Mouse (Mus musculus) MEL (cell line): ENCODE measurements around the gene Eef1a2.

Experiments
- CHD1 ChIP-seq: IDR thresholded peaks from 2 replicates; pipeline ENCODE4 v1.6.1; 2012; ENCODE audit warnings: low read depth, mild to moderate bottlenecking, inconsistent platforms, low read length, improper control_type of control experiment
- CHD2 ChIP-seq: IDR thresholded peaks from 2 replicates; pipeline ENCODE4 v1.6.1; 2011; ENCODE audit warnings: low read length, improper control_type of control experiment
- CTCF ChIP-seq, 3 experiments: IDR thresholded peaks in 2 of 3; conservative IDR thresholded peaks in 1 of 3; 2 replicates each; pipeline ENCODE4 v1.5.1; 2011 to 2012; ENCODE audit warnings: low read length in 3 of 3, low read depth in 2 of 3, mild to moderate bottlenecking in 2 of 3, improper control_type of control experiment in 1 of 3, inconsistent platforms in 1 of 3, mixed read lengths in 1 of 3, moderate library complexity in 1 of 3; ENCODE audit not compliant: control insufficient read depth in 1 of 3, insufficient read depth in 1 of 3, poor library complexity in 1 of 3, severe bottlenecking in 1 of 3
- EP300 ChIP-seq, 2 experiments: IDR thresholded peaks; 2 replicates each; pipeline ENCODE4 v1.6.1; 2011; ENCODE audit warnings: improper control_type of control experiment in 2 of 2, low read length in 2 of 2, low read depth in 1 of 2, mild to moderate bottlenecking in 1 of 2
- KAT2A ChIP-seq: conservative IDR thresholded peaks from 2 replicates; pipeline ENCODE4 v1.6.1; 2012; ENCODE audit warnings: low read depth, low read length, improper control_type of control experiment, inconsistent platforms
- MXI1 ChIP-seq: IDR thresholded peaks from 2 replicates; pipeline ENCODE4 v1.6.1; 2011; ENCODE audit warnings: mild to moderate bottlenecking, low read depth, low read length, improper control_type of control experiment
- POLR2A ChIP-seq, 2 experiments: IDR thresholded peaks; 2 replicates each; pipeline ENCODE4 v1.6.1; 2011 to 2012; ENCODE audit warnings: low read length in 2 of 2, mild to moderate bottlenecking in 2 of 2, control low read depth in 1 of 2, improper control_type of control experiment in 1 of 2, low read depth in 1 of 2, moderate library complexity in 1 of 2; ENCODE audit not compliant: control insufficient read depth in 1 of 2, insufficient read depth in 1 of 2, poor library complexity in 1 of 2
- POLR2AphosphoS5 ChIP-seq: IDR thresholded peaks from 2 replicates; pipeline ENCODE4 v1.6.1; 2012; ENCODE audit warnings: low read depth, borderline replicate concordance, mild to moderate bottlenecking, inconsistent platforms, low read length, moderate library complexity, mixed read lengths
- ZC3H11A ChIP-seq: IDR thresholded peaks from 2 replicates; pipeline ENCODE4 v1.6.1; 2012; ENCODE audit warnings: low read depth, mild to moderate bottlenecking, inconsistent platforms, low read length, improper control_type of control experiment
- ZNF384 ChIP-seq: IDR thresholded peaks from 2 replicates; pipeline ENCODE4 v1.6.1; 2012; ENCODE audit warnings: low read depth, mild to moderate bottlenecking, inconsistent platforms, low read length, improper control_type of control experiment

DNA sequence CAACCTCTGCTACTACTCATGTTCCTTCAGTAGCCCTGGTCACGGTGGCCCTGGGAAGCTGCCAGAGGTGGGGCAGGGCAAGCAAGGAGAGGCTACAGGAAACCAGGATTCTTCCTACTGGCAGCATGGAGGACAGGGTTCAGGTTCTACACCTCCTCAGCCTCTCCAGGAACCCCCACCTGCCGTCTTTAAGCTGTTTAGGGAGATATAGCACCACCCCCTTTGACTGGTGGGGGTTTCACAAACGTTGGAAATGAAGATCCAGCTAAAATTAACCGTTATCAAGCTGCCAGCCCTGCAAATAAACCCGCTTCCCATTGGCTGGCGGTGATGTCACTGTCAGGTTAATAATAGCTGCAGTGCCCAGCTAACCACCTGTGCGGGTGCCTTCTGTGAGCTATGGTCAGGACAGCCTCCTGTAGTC lies 2.3 kb upstream of the Eef1a2 start:
- TF ChIP-seq EP300 (IDR thresholded peaks at IDR 0.05; ENCODE audit: low read depth in 1 of 2, low read length in 2 of 2) (no peak), CHD2 (no peak), POLR2A (IDR thresholded peaks at IDR 0.05; ENCODE audit: control insufficient read depth in 1 of 2, insufficient read depth in 1 of 2, low read depth in 1 of 2, low read length in 2 of 2, poor library complexity in 1 of 2) (no peak), ZNF384 (no peak), CTCF (IDR thresholded peaks at IDR 0.05 in 2 of 3, conservative IDR thresholded peaks at IDR 0.05 in 1 of 3; ENCODE audit: control insufficient read depth in 1 of 3, insufficient read depth in 1 of 3, low read depth in 2 of 3, low read length in 3 of 3, poor library complexity in 1 of 3, severe bottlenecking in 1 of 3) (no peak), MXI1 (no peak), POLR2AphosphoS5 (no peak), ZC3H11A (no peak), CHD1 (no peak), KAT2A (no peak)
